Mouse (Mus musculus) limb, embryonic 14.5 days (tissue): ENCODE results near the gene 2310034G01Rik. TPM values are rescaled to one million over a fixed set of nuclear protein-coding genes. Genes with fewer than 3 reads are reported as not detected.

Source experiments
- ATAC-seq: fragments of 200-750 bp; cut with Nextera tagmentation; 2 replicates; pipeline ENCODE4 v1.8.0; 2017; ENCODE audit warnings: low read depth, moderate number of reproducible peaks, moderate TSS enrichment; ENCODE audit not compliant: low FRiP score
- DNase-seq: peaks from one replicate; pipeline ENCODE4 v3.0.0-alpha.2; 2015; ENCODE audit warnings: low spot score
- H3K27ac ChIP-seq: fragments of 300-500 bp; sonication (generic); replicated peaks from 2 replicates; pipeline ENCODE4 v1.5.1; 2014; ENCODE audit warnings: low read depth, mild to moderate bottlenecking, low read length, moderate library complexity, mixed read lengths
- H3K27me3 ChIP-seq: fragments of 300-500 bp; sonication (generic); 2 replicates; pipeline ENCODE4 v1.6.1; 2014; ENCODE audit warnings: low read length, mixed read lengths; ENCODE audit not compliant: control insufficient read depth, insufficient read depth
- H3K36me3 ChIP-seq: fragments of 300-500 bp; sonication (generic); 2 replicates; pipeline ENCODE4 v1.6.1; 2014; ENCODE audit warnings: mild to moderate bottlenecking, low read length, moderate library complexity, mixed read lengths; ENCODE audit not compliant: control insufficient read depth, insufficient read depth
- H3K4me1 ChIP-seq: fragments of 300-500 bp; sonication (generic); 2 replicates; pipeline ENCODE4 v1.6.1; 2014; ENCODE audit warnings: antibody characterized with exemption, low read length, mixed read lengths; ENCODE audit not compliant: control insufficient read depth, insufficient read depth
- H3K4me2 ChIP-seq: fragments of 300-500 bp; sonication (generic); replicated peaks from 2 replicates; pipeline ENCODE4 v1.6.1; 2014; ENCODE audit warnings: low read depth, mild to moderate bottlenecking, low read length, moderate library complexity; ENCODE audit not compliant: severe bottlenecking
- H3K4me3 ChIP-seq: fragments of 300-500 bp; sonication (generic); replicated peaks from 2 replicates; pipeline ENCODE4 v1.5.1; 2014; ENCODE audit warnings: low read length
- H3K9ac ChIP-seq: fragments of 300-500 bp; sonication (generic); 2 replicates; pipeline ENCODE4 v1.6.1; 2014; ENCODE audit warnings: mild to moderate bottlenecking, low read depth, low read length, moderate library complexity; ENCODE audit not compliant: severe bottlenecking
- H3K9me3 ChIP-seq: fragments of 300-500 bp; sonication (generic); 2 replicates; pipeline ENCODE4 v1.6.1; 2016; ENCODE audit warnings: low read length; ENCODE audit not compliant: control insufficient read depth
- POLR2A ChIP-seq: fragments of 200-500 bp; IDR thresholded peaks from 2 replicates; pipeline ENCODE4 v1.8.0; 2012; ENCODE audit warnings: inconsistent platforms, mild to moderate bottlenecking, moderate library complexity, borderline replicate concordance; ENCODE audit not compliant: insufficient read depth, insufficient read length; ENCODE audit errors: extremely low read depth
- WGBS: fragments of 180-500 bp; shearing (Covaris S2); extraction: QIAGEN DNeasy Blood & Tissue Kit; methylation state at CpG from one replicate; pipeline ENCODE4 v1.1.7; 2014; 5-methylcytosine and 5-hydroxymethylcytosine counted together
- polyA plus RNA-seq, 2 experiments: library from polyadenylated mRNA; depleted of rRNA in 1 of 2; stranded (reverse) in 1 of 2; unstranded in 1 of 2; fragments of >200 nt; fragmentation: Nextera tagmentation in 1 of 2; extraction: Ambion mirVana in 1 of 2; gene quantifications; 2 replicates each; pipeline versions ENCODE4 v1.2.1 to v1.2.3; 2012 to 2014

Gene 2310034G01Rik
- polyA plus RNA-seq, 2 experiments: 1.6 to 2.1 TPM

- no peak overlapping the region for H3K27ac ChIP-seq
- ATAC-seq (no peak), DNase-seq (no peak)
- peaks cover 56% of the 10 kb centered on the region for H3K27me3 ChIP-seq
- no peak for TF ChIP-seq POLR2A
- H3K9ac ChIP-seq: no peak overlapping the region
- WGBS: 60% methylated on average over 6 of the region's 6 CpGs
- no peak overlapping the region for H3K4me3 ChIP-seq
- peaks cover 27% of the 10 kb centered on the region for H3K36me3 ChIP-seq
- no peaks in the 10 kb centered on the region for H3K9me3 ChIP-seq
- no peak overlapping the region for H3K4me2 ChIP-seq
- H3K4me1 ChIP-seq: peaks cover 8% of the 10 kb centered on the region
Observed at GRCm38 (mm10) chr19:46313591-46313990, 36.5 kb downstream of the 2310034G01Rik start.

GRCm38 (mm10) chr19:46313116-46313515 lies 37.0 kb downstream of the 2310034G01Rik start:
- 79% methylated on average over 9 of the region's 9 CpGs for WGBS
- H3K9ac ChIP-seq: no peak overlapping the region
- H3K27ac ChIP-seq: no peak overlapping the region
- no peak overlapping the region for H3K4me2 ChIP-seq
- ATAC-seq: no peak
- H3K36me3 ChIP-seq: peaks cover 27% of the 10 kb centered on the region
- TF ChIP-seq POLR2A: no peak
- H3K4me3 ChIP-seq: no peak overlapping the region
- DNase-seq: no peak
- peaks cover 8% of the 10 kb centered on the region for H3K4me1 ChIP-seq
- peaks cover 56% of the 10 kb centered on the region for H3K27me3 ChIP-seq
- no peaks in the 10 kb centered on the region for H3K9me3 ChIP-seq

GRCm38 (mm10) chr19:46312566-46312965 lies 37.5 kb downstream of the 2310034G01Rik start:
- Histone ChIP-seq H3K36me3 (peaks cover 28% of the 10 kb centered on the region), H3K4me3 (no peak overlapping the region), H3K4me2 (no peak overlapping the region), H3K27ac (no peak overlapping the region), H3K9ac (no peak overlapping the region), H3K27me3 (peaks cover 52% of the 10 kb centered on the region), H3K9me3 (no peaks in the 10 kb centered on the region), H3K4me1 (peaks cover 8% of the 10 kb centered on the region)
- TF ChIP-seq POLR2A: no peak
- no peak for ATAC-seq
- WGBS: 86% methylated on average over 21 of the region's 21 CpGs
- no peak for DNase-seq

- Histone ChIP-seq H3K27me3 (peaks cover 40% of the 10 kb centered on the region), H3K27ac (no peak overlapping the region), H3K36me3 (peaks cover 32% of the 10 kb centered on the region), H3K4me2 (no peak overlapping the region), H3K9ac (no peak overlapping the region), H3K9me3 (no peaks in the 10 kb centered on the region), H3K4me3 (no peak overlapping the region), H3K4me1 (peaks cover 6% of the 10 kb centered on the region)
- ATAC-seq: no peak
- DNase-seq: no peak
- no peak for TF ChIP-seq POLR2A
- 91% methylated on average over 9 of the region's 9 CpGs for whole genome bisulfite sequencing
Observed at GRCm38 (mm10) chr19:46311341-46311740, 38.8 kb downstream of the 2310034G01Rik start.

- Histone ChIP-seq H3K27ac (no peak overlapping the region), H3K36me3 (peaks cover 32% of the 10 kb centered on the region), H3K4me1 (peaks cover 12% of the 10 kb centered on the region), H3K27me3 (peaks cover 30% of the 10 kb centered on the region), H3K9me3 (no peaks in the 10 kb centered on the region), H3K9ac (no peak overlapping the region), H3K4me2 (no peak overlapping the region), H3K4me3 (no peak overlapping the region)
- ATAC-seq (no peak), DNase-seq (no peak)
- 91% methylated on average over 12 of the region's 12 CpGs for WGBS
- TF ChIP-seq POLR2A: no peak
Observed at GRCm38 (mm10) chr19:46310312-46310865, 39.7 kb downstream of the 2310034G01Rik start.
